Mouse (Mus musculus) midbrain, embryonic 14.5 days (tissue): Measurements from ENCODE around the gene Il18r1. TPM values are rescaled to one million over a fixed set of nuclear protein-coding genes. Genes with fewer than 3 reads are reported as not detected.

ENCODE experiments used
- ATAC-seq: fragments of 200-750 bp; cut with Nextera tagmentation; 2 replicates; pipeline ENCODE4 v1.8.0; 2017; ENCODE audit warnings: moderate number of reproducible peaks, moderate library complexity; ENCODE audit not compliant: low FRiP score, low TSS enrichment
- DNase-seq: peaks from one replicate; pipeline ENCODE4 v3.0.0-alpha.2; 2015
- H3K27ac ChIP-seq: fragments of 300-500 bp; sonication (generic); replicated peaks from 2 replicates; pipeline ENCODE4 v1.5.1; 2014; ENCODE audit warnings: mild to moderate bottlenecking, low read depth, low read length, moderate library complexity
- H3K27me3 ChIP-seq: fragments of 300-500 bp; sonication (generic); 2 replicates; pipeline ENCODE4 v1.6.1; 2014; ENCODE audit warnings: low read length, control low read depth, mixed read lengths; ENCODE audit not compliant: control insufficient read depth, insufficient read depth
- H3K36me3 ChIP-seq: fragments of 300-500 bp; sonication (generic); 2 replicates; pipeline ENCODE4 v1.6.1; 2014; ENCODE audit warnings: low read length, control low read depth; ENCODE audit not compliant: control insufficient read depth, insufficient read depth
- H3K4me1 ChIP-seq: fragments of 300-500 bp; sonication (generic); 2 replicates; pipeline ENCODE4 v1.6.1; 2014; ENCODE audit warnings: mild to moderate bottlenecking, antibody characterized with exemption, low read length, control low read depth; ENCODE audit not compliant: control insufficient read depth, insufficient read depth
- H3K4me2 ChIP-seq: fragments of 300-500 bp; sonication (generic); 2 replicates; pipeline ENCODE4 v1.6.1; 2014; ENCODE audit warnings: mild to moderate bottlenecking, low read length, moderate library complexity
- H3K4me3 ChIP-seq: fragments of 300-500 bp; sonication (generic); replicated peaks from 2 replicates; pipeline ENCODE4 v1.5.1; 2014; ENCODE audit warnings: low read depth, low read length
- H3K9ac ChIP-seq: fragments of 300-500 bp; sonication (generic); replicated peaks from 2 replicates; pipeline ENCODE4 v1.6.1; 2014; ENCODE audit warnings: mild to moderate bottlenecking, low read length, moderate library complexity
- H3K9me3 ChIP-seq: fragments of 300-500 bp; sonication (generic); 2 replicates; pipeline ENCODE4 v1.6.1; 2016; ENCODE audit warnings: low read length, control low read depth, mixed read lengths; ENCODE audit not compliant: control insufficient read depth
- WGBS: fragments of 180-500 bp; shearing (Covaris S2); extraction: QIAGEN DNeasy Blood & Tissue Kit; methylation state at CpG from one replicate; pipeline ENCODE4 v1.1.7; 2014; 5-methylcytosine and 5-hydroxymethylcytosine counted together
- polyA plus RNA-seq: library from polyadenylated mRNA; unstranded; fragments of >200 nt; fragmentation: Nextera tagmentation; extraction: Ambion mirVana; gene quantifications from 2 replicates; pipeline ENCODE4 v1.2.1, GENCODE M21; 2014

The Il18r1 gene
- polyA plus RNA-seq: not detected in 2 replicates

DNA sequence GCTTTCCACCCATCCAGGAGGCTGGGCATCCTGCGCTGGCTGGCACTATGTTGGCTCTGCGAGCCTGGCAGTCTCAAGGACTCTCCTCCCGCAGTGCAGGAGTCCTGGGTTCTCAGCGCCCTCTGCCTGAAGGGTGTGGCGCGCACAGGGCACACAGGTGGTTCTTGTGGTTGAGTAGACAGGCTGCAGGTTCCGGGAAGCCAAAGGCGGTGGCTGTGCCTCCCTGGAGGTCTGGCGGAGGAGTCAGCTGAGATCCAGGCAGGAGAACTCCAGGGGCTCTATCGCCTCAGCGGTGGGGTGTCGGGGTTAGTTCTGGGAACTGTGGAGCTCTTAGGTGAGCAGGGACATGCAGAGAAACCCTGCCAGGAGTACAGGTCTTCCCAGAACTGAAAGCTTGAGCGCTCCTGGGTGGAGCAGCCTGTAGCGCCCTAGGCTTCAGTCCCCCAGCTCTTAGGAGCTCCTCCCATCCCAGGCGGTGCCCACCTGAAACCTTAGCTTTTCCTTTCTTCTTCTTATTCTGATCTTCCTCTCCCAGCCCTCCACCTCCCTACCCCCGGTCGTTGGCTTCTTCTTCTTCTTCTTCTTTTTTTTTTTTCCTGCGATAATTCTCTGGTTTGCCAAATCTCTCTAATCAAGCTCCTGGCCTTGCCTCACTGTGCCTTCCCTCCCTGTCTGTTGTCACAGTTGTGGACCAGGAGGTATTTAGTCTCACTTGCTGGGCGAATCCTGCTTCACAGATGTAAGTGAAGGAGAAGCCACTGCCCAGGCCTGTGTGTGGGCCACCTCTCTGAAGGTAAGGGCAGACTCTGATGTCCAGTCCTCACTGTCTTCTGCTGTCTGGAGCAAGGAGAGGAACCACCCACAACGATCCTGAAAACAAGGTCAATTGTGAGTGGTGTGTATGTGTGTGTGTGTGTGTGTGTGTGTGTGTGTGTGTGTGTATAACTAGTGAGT is at the start of gene Il18r1:
Gene Il18r1, plus strand, starts transcription at position 76 of the 954 bp plus-strand sequence.
- no peak within 1 kb of the TSS for H3K9ac ChIP-seq
- WGBS: 53% methylated on average over 20 of the region's 20 CpGs
- H3K4me3 ChIP-seq: no peak within 1 kb of the TSS
- H3K27ac ChIP-seq: no peak within 1 kb of the TSS
- H3K4me1 ChIP-seq: no peaks in the 10 kb centered on the region
- H3K4me2 ChIP-seq: no peak within 1 kb of the TSS
- H3K9me3 ChIP-seq: no peaks in the 10 kb centered on the region
- DNase-seq (no peak), ATAC-seq (no peak)
- H3K27me3 ChIP-seq: no peaks in the 10 kb centered on the region
- no peaks in the 10 kb centered on the region for H3K36me3 ChIP-seq

DNA sequence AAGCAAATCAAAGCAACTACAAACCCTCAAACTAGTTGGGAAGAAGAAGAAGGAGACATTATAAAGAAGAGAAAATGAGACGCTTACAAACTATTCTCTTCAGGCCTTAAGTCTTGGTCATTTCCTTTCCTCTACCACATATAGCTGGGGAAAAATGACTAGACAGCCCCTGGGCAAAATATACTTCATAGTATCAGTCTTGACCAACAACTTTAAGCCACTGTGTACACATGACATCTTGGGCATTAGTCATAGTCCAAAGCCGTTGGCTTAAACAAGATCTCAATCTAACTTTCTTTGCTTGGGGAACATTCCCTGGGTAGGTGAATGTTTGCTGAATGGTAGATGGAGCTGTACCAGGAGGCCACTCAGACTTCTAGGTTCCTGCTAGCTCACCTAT is 48.3 kb upstream of the Il18r1 start:
- Histone ChIP-seq H3K27ac (no peak overlapping the region), H3K4me1 (no peaks in the 10 kb centered on the region), H3K27me3 (no peaks in the 10 kb centered on the region), H3K9ac (no peak overlapping the region), H3K4me2 (no peak overlapping the region), H3K4me3 (no peak overlapping the region), H3K9me3 (no peaks in the 10 kb centered on the region), H3K36me3 (no peaks in the 10 kb centered on the region)
- 92% methylated on average over 2 of the region's 2 CpGs for WGBS
- DNase-seq: no peak
- no peak for ATAC-seq

DNA sequence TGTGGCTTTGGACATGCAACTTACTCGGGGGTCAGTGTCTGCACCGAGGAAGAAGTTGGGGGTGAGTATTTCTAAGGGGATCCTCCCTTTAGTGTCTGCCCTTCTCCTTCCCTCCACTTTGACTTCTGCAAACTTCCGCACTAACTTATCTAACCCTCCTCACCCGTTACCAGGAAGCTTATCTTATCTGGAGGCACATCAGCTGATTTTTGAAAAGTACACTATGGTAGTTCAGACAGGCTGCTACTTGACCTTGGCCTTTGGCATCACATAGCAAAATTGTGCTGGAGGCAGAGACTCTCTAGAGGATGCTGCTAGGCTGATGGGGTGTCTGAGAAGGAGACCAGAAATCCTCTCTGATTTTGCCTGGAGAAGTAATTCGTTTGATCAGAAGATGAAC is 46.8 kb upstream of the Il18r1 start:
- ATAC-seq (no peak), DNase-seq (no peak)
- 92% methylated on average over 5 of the region's 5 CpGs for WGBS
- no peaks in the 10 kb centered on the region for H3K27me3 ChIP-seq
- no peak overlapping the region for H3K4me2 ChIP-seq
- no peak overlapping the region for H3K9ac ChIP-seq
- H3K36me3 ChIP-seq: no peaks in the 10 kb centered on the region
- H3K27ac ChIP-seq: no peak overlapping the region
- no peaks in the 10 kb centered on the region for H3K4me1 ChIP-seq
- H3K4me3 ChIP-seq: no peak overlapping the region
- no peaks in the 10 kb centered on the region for H3K9me3 ChIP-seq

DNA sequence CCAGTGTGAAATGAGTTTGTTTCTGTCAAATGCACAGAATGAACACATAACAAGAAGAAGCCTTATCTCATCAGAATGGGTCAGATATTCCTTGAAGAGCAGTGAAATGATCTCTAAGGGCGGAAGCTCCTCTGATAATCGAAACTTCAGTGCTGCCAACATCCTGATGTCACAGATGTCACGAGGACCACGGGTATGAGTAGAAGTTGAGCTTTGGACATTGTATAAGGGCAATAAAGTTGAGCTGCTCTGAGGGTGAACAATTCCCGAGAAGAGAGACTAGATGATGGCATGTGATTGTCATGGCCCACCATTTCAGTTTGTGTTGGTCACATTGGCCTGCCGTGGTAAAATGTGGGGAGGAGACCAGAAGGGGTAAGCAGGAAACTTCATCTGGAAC is 41.5 kb upstream of the Il18r1 start:
- no peaks in the 10 kb centered on the region for H3K9me3 ChIP-seq
- H3K9ac ChIP-seq: no peak overlapping the region
- no peaks in the 10 kb centered on the region for H3K36me3 ChIP-seq
- no peaks in the 10 kb centered on the region for H3K4me1 ChIP-seq
- H3K27me3 ChIP-seq: no peaks in the 10 kb centered on the region
- H3K4me3 ChIP-seq: no peak overlapping the region
- ATAC-seq: no peak
- 89% methylated on average over 6 of the region's 6 CpGs for WGBS
- H3K27ac ChIP-seq: no peak overlapping the region
- H3K4me2 ChIP-seq: no peak overlapping the region
- DNase-seq: no peak

DNA sequence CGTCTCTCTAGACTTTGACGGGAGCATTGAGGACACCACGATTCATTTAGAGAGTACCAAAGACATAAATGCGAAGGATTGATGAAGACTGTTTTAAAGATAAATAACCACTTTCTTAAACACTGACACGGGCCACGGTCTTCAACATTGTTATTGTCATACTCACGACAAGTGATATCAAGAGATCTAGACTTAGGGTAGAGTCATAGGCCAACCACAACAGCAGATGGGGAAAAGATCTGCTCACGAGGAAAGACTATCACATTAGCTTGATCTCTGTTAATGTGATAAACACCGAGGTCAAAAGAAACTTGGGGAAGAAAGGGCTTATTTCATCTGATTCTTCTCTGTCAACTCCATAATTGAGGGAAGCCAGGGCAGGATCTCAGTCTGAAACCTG is 38.1 kb upstream of the Il18r1 start:
- WGBS: 92% methylated on average over 9 of the region's 9 CpGs
- no peak overlapping the region for H3K4me3 ChIP-seq
- no peak overlapping the region for H3K9ac ChIP-seq
- no peaks in the 10 kb centered on the region for H3K36me3 ChIP-seq
- H3K27me3 ChIP-seq: no peaks in the 10 kb centered on the region
- H3K27ac ChIP-seq: no peak overlapping the region
- H3K4me1 ChIP-seq: no peaks in the 10 kb centered on the region
- no peaks in the 10 kb centered on the region for H3K9me3 ChIP-seq
- ATAC-seq: no peak
- no peak for DNase-seq
- no peak overlapping the region for H3K4me2 ChIP-seq

DNA sequence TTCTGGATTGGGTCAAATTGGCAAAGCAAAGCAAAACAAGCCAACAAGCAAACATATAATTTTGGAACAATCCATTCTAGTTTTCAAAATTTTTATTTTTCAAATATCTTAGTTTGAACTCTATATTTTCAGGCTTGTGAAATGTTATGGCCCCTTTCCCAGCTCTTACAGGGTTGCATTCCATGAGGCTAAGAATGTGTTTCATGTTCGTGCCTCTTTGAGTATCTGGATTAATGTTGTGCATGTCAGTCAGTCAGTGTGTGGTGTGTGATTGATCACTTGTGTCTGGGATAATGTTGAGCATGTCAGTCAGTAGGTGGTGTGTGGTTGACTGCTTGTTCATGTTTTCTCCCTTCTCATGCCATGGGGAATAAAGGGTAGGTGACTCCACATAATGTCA is 37.5 kb upstream of the Il18r1 start:
- Histone ChIP-seq H3K4me2 (no peak overlapping the region), H3K9me3 (no peaks in the 10 kb centered on the region), H3K9ac (no peak overlapping the region), H3K4me3 (no peak overlapping the region), H3K27me3 (no peaks in the 10 kb centered on the region), H3K4me1 (no peaks in the 10 kb centered on the region), H3K27ac (no peak overlapping the region), H3K36me3 (no peaks in the 10 kb centered on the region)
- DNase-seq (no peak), ATAC-seq (no peak)
- 93% methylated on average over 1 of the region's 1 CpGs for WGBS

DNA sequence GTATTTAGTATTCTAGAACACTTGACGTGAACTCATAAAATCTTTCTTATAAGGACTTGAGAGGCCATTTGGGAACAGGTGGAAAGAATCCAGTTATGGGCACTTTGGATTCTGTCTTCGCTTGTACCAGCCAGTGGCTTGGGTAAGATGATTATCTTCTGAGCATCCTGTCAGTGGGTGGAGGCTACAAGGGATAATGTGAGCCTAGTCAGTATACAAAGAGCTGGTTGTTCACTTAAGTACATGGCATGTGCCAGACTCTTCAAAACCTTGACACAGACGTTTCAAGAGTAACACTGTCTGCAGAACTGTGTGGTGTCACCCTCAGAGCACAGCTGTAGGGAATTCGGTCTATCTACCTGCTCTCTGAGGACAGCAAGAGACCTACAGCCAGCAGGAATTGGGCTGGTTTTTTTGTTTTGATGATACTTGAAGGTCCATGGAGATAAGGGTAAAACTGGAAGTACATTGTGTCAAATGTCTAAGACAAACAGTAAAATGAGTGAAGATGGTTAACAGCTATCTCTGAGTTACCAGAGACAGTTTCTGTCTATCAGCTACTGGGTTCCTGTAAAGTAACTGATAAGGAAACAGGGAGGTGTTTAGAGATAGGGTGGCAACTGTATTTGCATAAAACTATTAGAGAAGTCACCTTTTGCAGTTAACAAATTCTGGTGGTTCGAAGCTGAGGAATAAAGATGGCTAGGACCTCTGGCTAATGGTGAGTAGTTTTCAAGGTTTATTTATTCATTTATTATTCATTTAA is 36.3 kb upstream of the Il18r1 start, which contains the start of gene Il1rl1:
Gene Il1rl1, plus strand, starts transcription at position 661 of the 766 bp plus-strand sequence.
- Histone ChIP-seq H3K4me2 (no peak within 1 kb of the TSS), H3K4me3 (no peak within 1 kb of the TSS), H3K36me3 (no peaks in the 10 kb centered on the region), H3K27me3 (no peaks in the 10 kb centered on the region), H3K9me3 (no peaks in the 10 kb centered on the region), H3K4me1 (no peaks in the 10 kb centered on the region), H3K27ac (no peak within 1 kb of the TSS), H3K9ac (no peak within 1 kb of the TSS)
- DNase-seq (no peak), ATAC-seq (no peak)
- 80% methylated on average over 5 of the region's 5 CpGs for WGBS

DNA sequence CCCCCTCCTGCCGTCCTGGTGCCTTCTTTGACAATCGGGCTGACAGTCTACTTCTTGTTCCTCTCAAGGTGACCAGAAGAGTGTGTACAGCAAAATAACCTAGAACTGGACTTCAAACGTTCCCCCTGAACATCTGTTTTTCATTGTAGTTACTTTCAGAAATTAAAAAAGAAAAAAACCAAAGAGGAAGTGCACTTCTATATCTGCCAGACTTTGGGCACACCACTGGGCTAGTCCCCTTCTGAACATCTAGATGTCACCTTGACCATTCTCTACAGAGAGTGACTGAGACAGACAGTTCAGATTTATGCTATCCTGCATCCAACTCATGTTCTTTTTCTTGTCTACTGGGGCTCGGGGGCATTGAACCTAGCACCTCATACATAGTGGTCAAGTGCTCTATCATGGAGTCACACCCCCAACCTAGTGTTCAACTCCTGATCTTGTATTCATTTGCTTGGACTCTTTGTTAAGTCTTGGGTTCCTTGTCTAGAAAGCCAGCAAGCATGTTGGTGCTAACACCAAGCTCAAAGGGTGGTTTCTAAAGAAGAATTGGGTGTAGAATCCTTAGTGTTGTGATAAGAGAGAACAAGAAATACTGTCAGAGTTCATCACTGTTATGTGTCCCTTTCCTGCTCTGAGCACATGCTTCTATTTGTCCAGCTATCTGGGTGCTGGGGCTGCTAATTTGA is 35.1 kb upstream of the Il18r1 start:
- ATAC-seq (no peak), DNase-seq (no peak)
- H3K4me1 ChIP-seq: no peaks in the 10 kb centered on the region
- no peak overlapping the region for H3K4me3 ChIP-seq
- H3K9ac ChIP-seq: no peak overlapping the region
- H3K27me3 ChIP-seq: no peaks in the 10 kb centered on the region
- WGBS: 85% methylated on average over 4 of the region's 4 CpGs
- no peak overlapping the region for H3K4me2 ChIP-seq
- H3K27ac ChIP-seq: no peak overlapping the region
- no peaks in the 10 kb centered on the region for H3K36me3 ChIP-seq
- H3K9me3 ChIP-seq: no peaks in the 10 kb centered on the region
